Mouse (Mus musculus) intestine, postnatal 0 days (tissue): Measurements from ENCODE around the gene Spata13. TPM values are rescaled to one million over a fixed set of nuclear protein-coding genes. Genes with fewer than 3 reads are reported as not detected.
A peak's percentile ranks its signal among the peaks of the same experiment; 100 is the strongest.

Experiments
- ATAC-seq: fragments of 200-750 bp; cut with Nextera tagmentation; 2 replicates; pipeline ENCODE4 v1.8.0; 2017; ENCODE audit warnings: mild to moderate bottlenecking, moderate TSS enrichment, moderate library complexity
- H3K27ac ChIP-seq: fragments of 300-500 bp; sonication (generic); 2 replicates; pipeline ENCODE4 v1.5.1; 2014; ENCODE audit warnings: mild to moderate bottlenecking, low read depth, low read length, moderate library complexity
- H3K27me3 ChIP-seq: fragments of 300-500 bp; sonication (generic); replicated peaks from 2 replicates; pipeline ENCODE4 v1.6.1; 2014; ENCODE audit warnings: low read length, mixed read lengths; ENCODE audit not compliant: control insufficient read depth, insufficient read depth
- H3K36me3 ChIP-seq: fragments of 300-500 bp; sonication (generic); 2 replicates; pipeline ENCODE4 v1.6.1; 2014; ENCODE audit warnings: mild to moderate bottlenecking, moderate library complexity; ENCODE audit not compliant: control insufficient read depth, insufficient read depth
- H3K4me1 ChIP-seq: fragments of 300-500 bp; sonication (generic); replicated peaks from 2 replicates; pipeline ENCODE4 v1.6.1; 2014; ENCODE audit warnings: antibody characterized with exemption, low read length, mixed read lengths; ENCODE audit not compliant: control insufficient read depth, insufficient read depth
- H3K4me2 ChIP-seq: fragments of 300-500 bp; sonication (generic); replicated peaks from 2 replicates; pipeline ENCODE4 v1.6.1; 2014; ENCODE audit warnings: low read depth, mild to moderate bottlenecking, moderate library complexity
- H3K4me3 ChIP-seq: fragments of 300-500 bp; sonication (generic); 2 replicates; pipeline ENCODE4 v1.5.1; 2014; ENCODE audit warnings: low read depth, low read length
- H3K9ac ChIP-seq: fragments of 300-500 bp; sonication (generic); 2 replicates; pipeline ENCODE4 v1.6.1; 2014; ENCODE audit warnings: mild to moderate bottlenecking, low read depth, low read length
- H3K9me3 ChIP-seq: fragments of 300-500 bp; sonication (generic); 2 replicates; pipeline ENCODE4 v1.6.1; 2016; ENCODE audit warnings: mixed run types; ENCODE audit not compliant: control insufficient read depth
- CTCF ChIP-seq: sonication (generic); IDR thresholded peaks from 2 replicates; pipeline ENCODE4 v1.5.1; 2016; ENCODE audit warnings: low read depth, mild to moderate bottlenecking, control low read depth, antibody characterized with exemption, moderate library complexity
- WGBS: fragments of 180-500 bp; shearing (Covaris S2); extraction: QIAGEN DNeasy Blood & Tissue Kit; methylation state at CpG from one replicate; pipeline ENCODE4 v1.1.7; 2014; 5-methylcytosine and 5-hydroxymethylcytosine counted together
- polyA plus RNA-seq: library from polyadenylated mRNA; unstranded; fragments of >200 nt; fragmentation: Nextera tagmentation; extraction: Ambion mirVana; gene quantifications from 2 replicates; pipeline ENCODE4 v1.2.1, GENCODE M21; 2015

Gene Spata13
- polyA plus RNA-seq, 1 experiment from 2014 or later = 10.2 TPM

- H3K4me1 ChIP-seq = no peaks in the 10 kb centered on the region
- ATAC-seq = no peak
- no peak overlapping the region for H3K27ac ChIP-seq
- WGBS = 74% methylated on average over 6 of the region's 6 CpGs
- no peak overlapping the region for H3K4me2 ChIP-seq
- no peak overlapping the region for H3K4me3 ChIP-seq
- H3K9me3 ChIP-seq = 0 out of 2 replicates have a peak, but pooled peaks cover 6% of the 10 kb centered on the region
- no peak for TF ChIP-seq CTCF
- H3K9ac ChIP-seq = no peak overlapping the region
- H3K27me3 ChIP-seq = no peaks in the 10 kb centered on the region
- no peaks in the 10 kb centered on the region for H3K36me3 ChIP-seq
Observed at GRCm38 (mm10) chr14:60625486-60625885, 8.3 kb upstream of the Spata13 start.

GRCm38 (mm10) chr14:60629887-60630460 is 3.8 kb upstream of the Spata13 start:
- WGBS = 63% methylated on average over 9 of the region's 9 CpGs
- Histone ChIP-seq H3K4me3 (no peak overlapping the region), H3K9ac (no peak overlapping the region), H3K36me3 (no peaks in the 10 kb centered on the region), H3K27me3 (no peaks in the 10 kb centered on the region), H3K4me2 (no peak overlapping the region), H3K4me1 (peaks cover under 1% of the 10 kb centered on the region; the same call in 1 of the 2 replicates), H3K27ac (no peak overlapping the region), H3K9me3 (no peaks in the 10 kb centered on the region)
- TF ChIP-seq CTCF = no peak
- no peak for ATAC-seq

- ATAC-seq = no peak
- peaks cover 9% of the 10 kb centered on the region for H3K4me1 ChIP-seq
- 81% methylated on average over 4 of the region's 4 CpGs for WGBS
- no peaks in the 10 kb centered on the region for H3K27me3 ChIP-seq
- H3K36me3 ChIP-seq = no peaks in the 10 kb centered on the region
- H3K4me3 ChIP-seq = no peak overlapping the region
- H3K9me3 ChIP-seq = no peaks in the 10 kb centered on the region
- H3K4me2 ChIP-seq = no peak overlapping the region
- H3K9ac ChIP-seq = no peak overlapping the region
- TF ChIP-seq CTCF = no peak
- no peak overlapping the region for H3K27ac ChIP-seq
Observed at GRCm38 (mm10) chr14:60630981-60631380, 2.8 kb upstream of the Spata13 start.

DNA sequence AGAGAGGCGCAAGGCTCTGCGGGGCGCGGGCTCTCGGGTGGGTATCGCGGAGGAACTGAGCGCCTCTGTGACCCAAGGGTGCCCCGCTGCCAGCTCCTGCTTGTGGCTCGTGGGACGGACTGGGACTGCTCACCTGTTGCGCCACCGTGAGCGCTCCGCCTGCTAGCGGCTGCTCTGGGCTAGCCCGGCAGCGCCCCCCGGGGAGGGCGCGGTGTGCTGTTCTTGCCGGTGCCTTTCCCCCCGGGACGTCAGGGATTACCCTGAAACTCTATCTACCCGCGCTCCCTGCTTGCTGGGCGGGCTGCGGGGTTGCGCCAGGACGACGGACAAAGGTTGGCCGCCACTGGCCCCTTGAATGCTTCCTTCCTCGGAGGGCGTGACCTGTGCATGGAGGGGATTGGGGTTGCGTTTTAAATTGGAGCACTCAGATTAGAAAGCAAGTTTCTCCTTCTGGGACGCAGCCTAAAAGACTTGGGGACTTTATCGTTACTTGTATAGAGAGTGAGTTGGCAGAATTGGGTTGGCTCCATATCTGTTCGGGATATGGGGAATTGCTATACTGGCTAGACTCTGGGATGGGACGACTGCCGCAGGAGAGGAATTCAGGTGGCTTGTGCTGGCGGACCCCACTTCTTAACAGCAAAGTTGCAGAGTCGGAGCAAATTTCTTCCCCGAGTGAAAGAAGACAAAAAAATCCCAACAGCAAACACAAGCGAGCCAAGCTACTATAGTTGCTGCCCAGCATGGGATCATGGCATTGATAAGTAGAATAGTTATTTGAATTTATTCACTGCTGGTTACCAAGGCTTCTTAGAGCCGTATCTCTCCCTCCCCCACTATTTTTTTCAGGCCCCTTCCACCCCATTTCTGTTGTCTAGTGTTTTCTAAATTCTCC is 1.3 kb downstream of the Spata13 start:
- Histone ChIP-seq H3K4me1 (peaks cover 14% of the 10 kb centered on the region), H3K4me2 (peak overlapping the region; percentile 95), H3K4me3 (peak overlapping the region; percentile 68)

DNA sequence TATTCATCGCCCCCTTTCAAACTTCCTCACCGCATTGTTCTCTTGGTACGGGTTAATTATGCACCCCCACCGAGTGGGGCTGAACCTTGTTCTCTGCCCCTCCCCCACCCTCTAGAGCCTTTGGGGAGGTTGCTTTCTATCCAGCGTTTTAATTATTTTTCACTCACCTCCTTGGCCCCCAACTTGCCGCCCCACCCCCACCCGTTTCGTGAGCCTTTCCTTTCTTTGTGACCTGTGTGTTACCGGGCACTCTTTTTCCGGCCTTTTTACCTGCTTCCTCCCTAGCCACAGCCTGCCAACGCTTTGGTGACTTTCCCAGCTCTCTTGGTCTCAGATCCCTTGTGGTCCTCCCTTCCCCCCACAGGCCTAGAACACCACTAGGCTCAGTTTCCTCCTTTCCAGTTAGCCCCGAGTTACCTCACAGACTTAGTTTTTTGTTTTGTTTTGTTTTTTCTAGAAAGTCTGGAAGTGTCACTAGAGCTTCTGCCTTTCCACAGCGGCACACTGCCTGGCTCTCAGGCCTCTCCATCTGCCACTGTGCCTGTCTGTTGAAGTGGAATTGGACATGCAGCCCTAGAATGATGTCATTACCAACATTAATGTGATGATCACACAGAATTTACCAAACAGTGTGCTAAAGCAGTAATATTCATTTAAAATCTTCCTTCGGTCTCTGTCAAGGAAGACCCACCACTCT is 2.3 kb downstream of the Spata13 start:
- Histone ChIP-seq H3K4me2 (peak overlapping the region; percentile 95), H3K27me3 (no peaks in the 10 kb centered on the region), H3K9me3 (no peaks in the 10 kb centered on the region), H3K36me3 (no peaks in the 10 kb centered on the region), H3K4me1 (peaks cover 14% of the 10 kb centered on the region), H3K9ac (peak overlapping the region; percentile 62; the same call in 1 of the 2 replicates), H3K4me3 (peak overlapping the region; percentile 68), H3K27ac (no peak overlapping the region)
- TF ChIP-seq CTCF = no peak
- ATAC-seq = no peak
- 27% methylated on average over 14 of the region's 14 CpGs for WGBS

More for the DNA sequence above, 1.3 kb downstream of the Spata13 start:
- Histone ChIP-seq H3K27ac (peak overlapping the region; percentile 73; the same call in 1 of the 2 replicates), H3K27me3 (no peaks in the 10 kb centered on the region), H3K36me3 (no peaks in the 10 kb centered on the region), H3K9me3 (no peaks in the 10 kb centered on the region), H3K9ac (peak overlapping the region; percentile 62)
- peak; percentile 65 for TF ChIP-seq CTCF
- WGBS = under 1% methylated on average over 45 of the region's 45 CpGs
- ATAC-seq = peak; percentile 80

- H3K9me3 ChIP-seq = no peaks in the 10 kb centered on the region
- no peaks in the 10 kb centered on the region for H3K27me3 ChIP-seq
- H3K4me3 ChIP-seq = no peak overlapping the region
- no peak overlapping the region for H3K27ac ChIP-seq
- TF ChIP-seq CTCF = no peak
- ATAC-seq = no peak
- 42% methylated on average over 2 of the region's 2 CpGs for WGBS
- H3K9ac ChIP-seq = no peak overlapping the region
- peaks cover 14% of the 10 kb centered on the region for H3K4me1 ChIP-seq
- H3K4me2 ChIP-seq = no peak overlapping the region
- H3K36me3 ChIP-seq = no peaks in the 10 kb centered on the region
Observed at GRCm38 (mm10) chr14:60636608-60636980, 2.8 kb downstream of the Spata13 start.
